22 mouse cellular contexts compared by ENCODE assay signal in genomic region chr17:5612236-5612635, GRCm38 (mm10).
DNase-seq lines count a peak whose midpoint lies in the region; ATAC-seq and TF ChIP-seq lines count a peak whose summit lies in the region.
"Had no signal": no experiment of that assay in that cellular context is flagged by ENCODE, and none has a peak within 500 bp of the region (broad histone marks: within the 10 kb centered on the region; RNA-seq: fewer than 3 reads in every experiment).

No protein-coding gene starts in this region.

- no peak for ATAC-seq in kidney, embryonic 14.5 days (ENCODE audit: low FRiP score, low TSS enrichment)
- ATAC-seq in kidney, embryonic 16.5 days (ENCODE audit: low FRiP score, low TSS enrichment), result no peak
- ATAC-seq: forebrain, embryonic 14.5 days had no signal

- H3K4me1 ChIP-seq in kidney, adult 2 months (ENCODE audit: control insufficient read depth, insufficient read depth, low read length), result peaks cover 13% of the 10 kb centered on the region
- peaks cover 4% of the 10 kb centered on the region; the same call in 1 of the 2 replicates for H3K4me1 ChIP-seq in kidney, embryonic 14.5 days (ENCODE audit: control insufficient read depth, insufficient read depth, low read length)
- H3K4me1 ChIP-seq in kidney, embryonic 16.5 days (ENCODE audit: insufficient read depth, low read length), result peaks cover 4% of the 10 kb centered on the region; the same call in 1 of the 2 replicates

- H3K27ac ChIP-seq in kidney, adult 2 months (ENCODE audit: insufficient read depth, low read depth, low read length), result no peak overlapping the region; the same call in 1 of the 2 replicates
- H3K27ac ChIP-seq in kidney, embryonic 14.5 days (ENCODE audit: low read depth, low read length), result no peak overlapping the region
- no peak overlapping the region for H3K27ac ChIP-seq in kidney, embryonic 16.5 days (ENCODE audit: low read length)
- no peak overlapping the region for H3K27ac ChIP-seq in gastrocnemius, adult 2 months
- H3K27ac ChIP-seq: embryonic facial prominence, embryonic 15.5 days; forebrain, embryonic 10.5 days; heart, embryonic 13.5 days; hindbrain, embryonic 15.5 days had no signal

- no peaks in the 10 kb centered on the region for H3K36me3 ChIP-seq in kidney, adult 2 months (ENCODE audit: control insufficient read depth, insufficient read depth, low read length)
- H3K36me3 ChIP-seq in kidney, embryonic 14.5 days (ENCODE audit: control insufficient read depth, insufficient read depth, low read length), result no peaks in the 10 kb centered on the region
- no peaks in the 10 kb centered on the region for H3K36me3 ChIP-seq in kidney, embryonic 16.5 days (ENCODE audit: insufficient read depth, low read length)
- H3K36me3 ChIP-seq: embryonic facial prominence, embryonic 15.5 days; forebrain, embryonic 10.5 days; heart, embryonic 13.5 days; hindbrain, embryonic 15.5 days had no signal

- no peak overlapping the region for H3K4me2 ChIP-seq in kidney, embryonic 14.5 days (replicated peaks; ENCODE audit: low read depth, low read length)
- no peak overlapping the region for H3K4me2 ChIP-seq in kidney, embryonic 16.5 days (replicated peaks; ENCODE audit: low read depth, low read length)
- H3K4me2 ChIP-seq: embryonic facial prominence, embryonic 15.5 days; heart, embryonic 13.5 days; hindbrain, embryonic 15.5 days had no signal

- H3K4me3 ChIP-seq in kidney, adult 2 months (ENCODE audit: insufficient read depth, low read depth, low read length), result no peak overlapping the region
- no peak overlapping the region for H3K4me3 ChIP-seq in kidney, embryonic 14.5 days (ENCODE audit: low read length)
- no peak overlapping the region for H3K4me3 ChIP-seq in kidney, embryonic 16.5 days (ENCODE audit: low read length)
- H3K4me3 ChIP-seq in gastrocnemius, adult 2 months, result no peak overlapping the region
- H3K4me3 ChIP-seq: embryonic facial prominence, embryonic 15.5 days; erythroblast, embryonic 14.5 days; forebrain, embryonic 10.5 days; heart, embryonic 13.5 days; hindbrain, embryonic 15.5 days had no signal

- TF ChIP-seq CTCF in kidney, adult 2 months (conservative IDR thresholded peaks at IDR 0.05; ENCODE audit: insufficient read depth, insufficient read length, low read depth, low read length), result no peak
- TF ChIP-seq CTCF in gastrocnemius, adult 2 months (IDR thresholded peaks at IDR 0.05), result no peak

- 41% methylated on average over 4 of the region's 4 CpGs for WGBS in kidney, adult 2 months
- WGBS in kidney, embryonic 14.5 days, result 71% methylated on average over 4 of the region's 4 CpGs
- WGBS in kidney, embryonic 16.5 days, result 65% methylated on average over 4 of the region's 4 CpGs

- H3K9me3 ChIP-seq in kidney, embryonic 14.5 days (ENCODE audit: control insufficient read depth, low read length), result peaks cover 4% of the 10 kb centered on the region; the same call in 1 of the 2 replicates
- no peaks in the 10 kb centered on the region for H3K9me3 ChIP-seq in kidney, embryonic 16.5 days (ENCODE audit: low read length)
- H3K9me3 ChIP-seq: embryonic facial prominence, embryonic 15.5 days; forebrain, embryonic 10.5 days; G1E had no signal

- intact Hi-C loops in gastrocnemius, adult 2 months (cut with DNase I), result no loop called here

- no peak for TF ChIP-seq POLR2A in kidney, adult 2 months (IDR thresholded peaks at IDR 0.05; ENCODE audit: low read depth, low read length)

- no peak overlapping the region for H3K9ac ChIP-seq in kidney, embryonic 14.5 days (ENCODE audit: low read depth, low read length)
- no peak overlapping the region for H3K9ac ChIP-seq in kidney, embryonic 16.5 days (replicated peaks; ENCODE audit: low read length)
- H3K9ac ChIP-seq: embryonic facial prominence, embryonic 15.5 days; heart, embryonic 13.5 days; hindbrain, embryonic 15.5 days had no signal

- no peaks in the 10 kb centered on the region for H3K27me3 ChIP-seq in kidney, adult 2 months (replicated peaks; ENCODE audit: control insufficient read depth, insufficient read depth, low read length)
- no peaks in the 10 kb centered on the region for H3K27me3 ChIP-seq in kidney, embryonic 14.5 days (ENCODE audit: control insufficient read depth, insufficient read depth, low read length)
- H3K27me3 ChIP-seq in kidney, embryonic 16.5 days (ENCODE audit: insufficient read depth, low read length), result no peaks in the 10 kb centered on the region
- H3K27me3 ChIP-seq: embryonic facial prominence, embryonic 15.5 days; heart, embryonic 13.5 days; hindbrain, embryonic 15.5 days had no signal

- DNase-seq in kidney, adult 2 months, result peak; percentile 74
- peak; percentile 43 to 66 for DNase-seq in kidney, postnatal 36 days
- DNase-seq in Muller cell, postnatal 12 days (ENCODE audit: inconsistent ontology term), result peak; percentile 75
- DNase-seq in natural killer cell, adult 2 months (ENCODE audit: low spot score in 2 of 2), result no peak
- no peak for DNase-seq in gastrocnemius, adult 2 months
- DNase-seq: adrenal gland, adult 2 months; adrenal gland, postnatal 25 days; cerebellum, adult 2 months; cerebellum, postnatal 10 days; embryo, embryonic 11 days; gastrocnemius, postnatal 36 days; heart, adult 11 months; heart, postnatal 36 days had no signal

Comparison
In these comparisons a context has a peak if more than half of its experiments do, and no peak if none do; other contexts are left out.
1. DNase-seq: peak in kidney, adult 2 months (single experiment), kidney, postnatal 36 days (2 of 2) and Muller cell, postnatal 12 days (single experiment); none in natural killer cell, adult 2 months (0 of 2) and gastrocnemius, adult 2 months (single experiment).